Mouse (Mus musculus) testis, adult 2 months (tissue): ENCODE results near the gene Kctd6. TPM values are rescaled to one million over a fixed set of nuclear protein-coding genes. Genes with fewer than 3 reads are reported as not detected.

Source experiments
- H3K27ac ChIP-seq: fragments of 200-500 bp; 2 replicates; pipeline ENCODE4 v1.5.1; 2012; ENCODE audit warnings: low read depth, low read length; ENCODE audit not compliant: control insufficient read depth, insufficient read depth
- H3K27me3 ChIP-seq: fragments of 200-500 bp; 2 replicates; pipeline ENCODE4 v1.6.1; 2012; ENCODE audit warnings: mild to moderate bottlenecking, low read length, moderate library complexity; ENCODE audit not compliant: control insufficient read depth, insufficient read depth
- H3K36me3 ChIP-seq: fragments of 200-500 bp; 2 replicates; pipeline ENCODE4 v1.6.1; 2012; ENCODE audit warnings: mild to moderate bottlenecking, low read length; ENCODE audit not compliant: control insufficient read depth, insufficient read depth
- H3K4me1 ChIP-seq: fragments of 200-500 bp; 2 replicates; pipeline ENCODE4 v1.6.1; 2012; ENCODE audit warnings: low read length; ENCODE audit not compliant: control insufficient read depth, insufficient read depth
- H3K4me3 ChIP-seq: fragments of 200-500 bp; 2 replicates; pipeline ENCODE4 v1.5.1; 2012; ENCODE audit warnings: low read depth, mild to moderate bottlenecking, low read length, moderate library complexity, mixed read lengths; ENCODE audit not compliant: control insufficient read depth
- CTCF ChIP-seq: fragments of 200-500 bp; IDR thresholded peaks from 2 replicates; pipeline ENCODE4 v1.5.1; 2012; ENCODE audit warnings: low read depth, mild to moderate bottlenecking, inconsistent platforms, low read length, moderate library complexity; ENCODE audit not compliant: control insufficient read depth, insufficient read depth, insufficient replicate concordance
- POLR2A ChIP-seq: fragments of 200-500 bp; IDR thresholded peaks from 2 replicates; pipeline ENCODE4 v1.6.1; 2012; ENCODE audit warnings: low read depth, mild to moderate bottlenecking, inconsistent platforms, low read length, moderate library complexity; ENCODE audit not compliant: control insufficient read depth
- polyA plus RNA-seq: library from polyadenylated mRNA; depleted of rRNA; stranded (reverse); fragments of >200 nt; gene quantifications from 2 replicates; pipeline ENCODE4 v1.2.3, GENCODE M21; 2012

Kctd6 gene
- polyA plus RNA-seq, 1 experiment: 2.8 TPM

DNA sequence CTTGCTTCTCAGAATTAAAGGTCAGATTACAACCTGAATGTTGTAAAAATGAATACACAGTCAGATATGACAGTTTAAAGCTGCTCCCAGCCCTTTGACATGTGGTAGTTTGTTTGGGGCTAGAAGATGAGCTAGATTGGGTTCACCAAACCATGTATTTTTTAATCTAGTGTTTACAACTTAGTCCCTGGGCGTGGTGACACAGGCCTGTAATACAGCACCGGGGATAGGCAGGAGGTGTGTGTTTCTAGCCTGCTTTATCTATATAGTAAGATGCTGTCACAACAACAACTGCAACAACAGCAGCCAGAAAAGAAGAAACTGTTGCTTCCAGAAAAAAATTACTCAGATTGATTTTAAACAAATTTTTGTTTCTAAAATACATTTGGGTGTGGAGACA is 7.0 kb downstream of the Kctd6 start:
- no peak overlapping the region for H3K4me3 ChIP-seq
- H3K27ac ChIP-seq: no peak overlapping the region
- H3K27me3 ChIP-seq: no peaks in the 10 kb centered on the region
- H3K36me3 ChIP-seq: no peaks in the 10 kb centered on the region
- no peaks in the 10 kb centered on the region for H3K4me1 ChIP-seq
- no peak for TF ChIP-seq POLR2A
- no peak for TF ChIP-seq CTCF

DNA sequence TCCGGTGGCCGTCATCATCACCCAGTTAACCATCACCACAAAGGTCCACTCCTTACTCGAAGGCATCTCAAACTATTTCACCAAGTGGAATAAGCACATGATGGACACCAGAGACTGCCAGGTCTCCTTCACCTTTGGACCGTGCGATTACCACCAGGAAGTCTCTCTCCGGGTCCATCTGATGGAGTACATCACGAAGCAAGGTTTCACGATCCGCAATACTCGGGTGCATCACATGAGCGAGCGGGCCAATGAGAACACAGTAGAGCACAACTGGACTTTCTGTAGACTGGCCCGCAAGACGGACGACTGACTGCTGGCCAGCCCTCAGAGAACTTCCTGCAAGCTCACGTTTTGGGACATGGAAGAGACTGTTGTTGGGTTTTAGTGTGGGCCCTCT is 8.6 kb downstream of the Kctd6 start:
- no peak overlapping the region for H3K4me3 ChIP-seq

DNA sequence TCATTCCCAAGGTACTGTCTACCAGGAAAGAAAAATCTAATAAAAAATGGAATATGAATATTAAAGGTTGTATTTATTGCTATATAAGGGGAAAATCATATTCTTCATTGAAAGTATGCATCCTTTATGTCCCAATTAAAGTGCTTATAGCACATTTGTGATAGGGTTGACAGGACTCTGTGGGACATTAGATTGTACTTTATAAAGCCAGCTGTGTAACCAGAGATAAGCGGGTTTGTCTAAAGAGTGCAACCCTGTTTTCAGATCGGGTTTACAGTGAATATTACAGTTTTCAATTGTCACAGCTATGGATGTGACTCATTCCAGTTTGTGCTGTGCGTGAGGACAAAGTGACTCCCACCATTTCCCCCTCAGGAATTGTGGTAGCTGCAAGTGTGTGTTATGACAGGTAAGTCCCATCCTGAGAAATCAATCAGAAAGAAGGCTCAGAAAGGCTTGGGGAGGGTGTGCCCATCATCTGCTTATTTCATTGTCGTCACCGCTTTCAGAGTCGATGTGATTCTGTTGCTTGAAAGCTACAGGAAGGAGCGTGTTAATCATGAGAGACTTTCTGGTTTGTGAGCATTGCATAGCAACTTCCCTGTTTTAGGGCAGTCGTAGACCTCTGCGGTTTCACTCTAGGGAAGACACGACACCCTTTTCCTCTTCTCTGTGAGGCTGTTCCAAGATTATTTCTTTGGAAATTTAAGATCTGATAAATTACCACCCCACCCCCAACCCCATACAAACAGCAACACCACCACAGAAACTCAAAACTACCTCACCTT is 9.8 kb downstream of the Kctd6 start:
- TF ChIP-seq CTCF: no peak
- TF ChIP-seq POLR2A: no peak
- H3K27me3 ChIP-seq: no peaks in the 10 kb centered on the region

More for the DNA sequence above, 8.6 kb downstream of the Kctd6 start:
- Histone ChIP-seq H3K4me1 (no peaks in the 10 kb centered on the region), H3K27me3 (no peaks in the 10 kb centered on the region), H3K36me3 (no peaks in the 10 kb centered on the region), H3K27ac (no peak overlapping the region)
- TF ChIP-seq CTCF (no peak), POLR2A (no peak)

DNA sequence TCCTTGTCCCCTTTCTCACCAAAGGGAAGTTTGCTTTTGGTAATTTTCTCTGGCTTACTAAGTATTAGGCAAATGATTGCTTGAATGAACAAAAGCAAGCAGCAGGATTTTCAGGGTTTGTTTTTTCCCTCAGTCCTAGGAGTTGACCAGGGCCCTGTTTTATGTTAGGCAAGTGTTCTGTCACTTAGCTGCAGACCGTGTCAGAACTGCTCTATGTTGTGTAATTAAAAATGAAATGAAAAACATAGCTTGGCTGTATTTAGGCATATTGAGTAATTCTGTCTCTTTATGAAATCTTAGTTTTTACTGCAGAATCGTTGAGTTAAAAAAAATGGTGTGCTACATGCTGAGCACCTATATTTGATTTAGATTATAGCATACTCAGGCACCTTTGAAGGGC is 10.9 kb downstream of the Kctd6 start:
- Histone ChIP-seq H3K27ac (no peak overlapping the region), H3K4me3 (no peak overlapping the region), H3K36me3 (no peaks in the 10 kb centered on the region)

More for the DNA sequence above, 9.8 kb downstream of the Kctd6 start:
- Histone ChIP-seq H3K4me3 (no peak overlapping the region), H3K36me3 (no peaks in the 10 kb centered on the region), H3K27ac (no peak overlapping the region), H3K4me1 (no peaks in the 10 kb centered on the region)

DNA sequence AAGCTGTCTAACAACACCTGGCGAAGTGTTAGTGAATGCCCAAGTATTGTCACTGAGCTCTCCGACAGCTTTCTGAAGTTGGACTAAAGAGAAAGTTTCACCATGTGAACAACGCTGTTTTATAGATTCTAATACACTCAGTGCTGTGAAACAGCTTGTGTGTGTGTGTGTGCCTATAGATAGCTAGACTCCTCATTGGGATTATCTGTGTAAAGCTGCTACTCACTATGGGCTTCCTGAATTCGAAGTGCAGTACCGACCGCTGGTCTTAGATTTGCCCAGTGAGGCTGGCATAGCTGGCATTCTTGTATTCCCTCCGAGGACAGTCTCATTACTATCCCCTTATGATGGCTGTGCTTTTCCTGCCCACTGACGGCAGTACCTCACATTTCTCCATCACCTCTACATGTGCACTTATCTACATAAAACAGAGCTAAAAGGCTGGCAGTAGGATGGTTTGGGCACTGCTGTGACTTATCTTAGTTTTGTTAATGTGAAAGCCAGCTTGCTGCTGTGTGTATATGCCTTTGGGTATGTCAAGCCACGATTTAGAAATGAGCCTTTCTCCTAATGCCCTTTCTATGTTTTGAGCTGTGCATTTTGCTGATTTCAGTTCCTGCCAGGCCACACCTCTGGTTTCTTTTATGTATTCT is 15.6 kb downstream of the Kctd6 start:
- no peak for TF ChIP-seq CTCF
- TF ChIP-seq POLR2A: no peak
- Histone ChIP-seq H3K4me1 (no peaks in the 10 kb centered on the region), H3K36me3 (no peaks in the 10 kb centered on the region), H3K27me3 (no peaks in the 10 kb centered on the region), H3K27ac (no peak overlapping the region), H3K4me3 (no peak overlapping the region)

More for the DNA sequence above, 10.9 kb downstream of the Kctd6 start:
- Histone ChIP-seq H3K27me3 (no peaks in the 10 kb centered on the region), H3K4me1 (no peaks in the 10 kb centered on the region)
- TF ChIP-seq POLR2A (no peak), CTCF (no peak)

DNA sequence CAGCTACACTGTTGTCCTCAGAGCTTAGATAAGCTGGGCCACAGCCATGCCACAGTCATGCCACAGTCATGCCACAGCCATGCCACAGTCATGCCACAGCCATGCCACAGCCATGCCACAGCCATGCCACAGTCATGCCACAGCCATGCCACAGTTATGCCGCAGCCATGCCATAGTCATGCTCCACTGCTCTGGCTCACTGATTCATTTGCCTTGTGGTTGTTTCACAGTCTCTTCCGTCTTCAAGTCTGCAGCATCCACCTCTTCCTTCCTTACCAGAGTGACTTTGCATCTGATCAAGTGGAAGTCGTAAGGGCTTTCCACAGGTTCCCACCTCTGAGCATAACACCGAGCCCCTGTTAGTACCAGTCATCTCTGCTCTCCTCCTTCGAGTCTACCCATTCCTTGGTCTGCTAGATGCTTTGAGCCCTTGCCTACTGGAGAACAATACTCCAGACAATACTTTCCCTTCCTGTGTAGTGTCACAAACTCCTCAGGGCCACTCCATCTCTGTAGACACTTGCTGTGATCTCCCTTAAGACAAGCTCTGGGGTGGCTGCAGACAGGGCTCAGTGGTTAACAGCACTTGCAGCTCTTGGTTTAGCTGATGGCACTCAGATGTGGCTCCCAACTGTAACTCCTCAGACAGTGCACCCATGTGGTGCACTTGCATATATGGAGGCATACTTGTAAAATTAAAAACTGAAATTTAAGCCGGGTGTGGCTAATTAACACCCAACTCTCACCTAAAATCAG is 18.4 kb downstream of the Kctd6 start:
- H3K4me3 ChIP-seq: no peak overlapping the region
- no peaks in the 10 kb centered on the region for H3K27me3 ChIP-seq
- no peak overlapping the region for H3K27ac ChIP-seq
- H3K36me3 ChIP-seq: no peaks in the 10 kb centered on the region
- TF ChIP-seq CTCF (no peak), POLR2A (no peak)
- H3K4me1 ChIP-seq: no peaks in the 10 kb centered on the region

DNA sequence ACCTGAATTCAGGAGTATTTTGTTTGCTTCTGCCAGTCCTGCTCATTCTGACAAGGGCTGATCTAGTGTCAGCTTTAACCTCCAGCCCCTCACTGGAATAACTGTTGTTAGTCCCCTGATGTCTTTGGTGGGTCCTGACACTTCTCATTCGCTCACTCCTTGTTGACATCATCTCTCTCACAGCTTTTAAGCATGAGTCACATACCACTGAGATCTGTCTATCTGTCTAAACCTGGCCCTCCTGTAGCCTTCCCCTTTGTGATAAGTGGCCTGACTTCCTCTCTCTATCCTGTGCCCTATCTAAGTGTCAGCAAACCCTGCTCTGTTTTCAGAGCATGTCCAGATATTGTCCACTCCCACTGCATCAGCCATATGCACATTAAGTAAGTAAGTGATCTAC is 19.3 kb downstream of the Kctd6 start:
- H3K27me3 ChIP-seq: no peaks in the 10 kb centered on the region
- H3K4me3 ChIP-seq: no peak overlapping the region
- H3K27ac ChIP-seq: no peak overlapping the region
- TF ChIP-seq CTCF (no peak), POLR2A (no peak)
- H3K36me3 ChIP-seq: no peaks in the 10 kb centered on the region
- H3K4me1 ChIP-seq: no peaks in the 10 kb centered on the region
